Comparison of ENCODE assay signal across 31 mouse cellular contexts in the genomic region with DNA sequence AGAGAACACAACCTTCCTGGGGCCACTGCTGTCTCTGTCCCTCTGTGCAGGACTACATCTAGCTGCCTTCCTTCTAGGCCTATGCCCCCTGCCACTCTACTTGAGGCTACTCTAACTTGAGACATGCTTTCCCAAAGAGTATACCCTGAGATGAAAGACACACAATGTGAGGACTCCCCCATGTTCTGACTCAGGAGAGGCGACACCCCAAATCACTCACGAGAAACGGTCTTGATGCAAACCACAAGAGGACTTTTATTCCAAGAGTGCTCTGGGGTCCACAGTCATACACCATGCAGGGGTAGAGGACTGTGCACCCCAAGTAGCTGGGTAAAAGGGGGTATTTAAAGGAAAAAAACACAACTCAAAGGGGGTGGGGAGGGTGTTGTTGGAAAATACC.
"Had no signal": no experiment of that assay in that cellular context is flagged by ENCODE, and none has a peak within 500 bp of the region (broad histone marks: within the 10 kb centered on the region; RNA-seq: fewer than 3 reads in every experiment).

No protein-coding gene starts in this region.

- ATAC-seq: liver, embryonic 12.5 days; liver, postnatal 0 days; lung, postnatal 0 days; midbrain, embryonic 13.5 days; midbrain, embryonic 16.5 days had no signal

- H3K9ac ChIP-seq: limb, embryonic 12.5 days; limb, embryonic 13.5 days; limb, embryonic 15.5 days; liver, embryonic 12.5 days; liver, embryonic 13.5 days; liver, embryonic 14.5 days; liver, embryonic 15.5 days; liver, postnatal 0 days; lung, embryonic 14.5 days; lung, embryonic 15.5 days; midbrain, embryonic 12.5 days; midbrain, embryonic 13.5 days; neural tube, embryonic 12.5 days; neural tube, embryonic 13.5 days had no signal

- H3K36me3 ChIP-seq: limb, embryonic 10.5 days; limb, embryonic 12.5 days; limb, embryonic 13.5 days; limb, embryonic 15.5 days; liver, embryonic 12.5 days; liver, embryonic 13.5 days; liver, embryonic 15.5 days; lung, embryonic 15.5 days; midbrain, embryonic 10.5 days; midbrain, embryonic 12.5 days; midbrain, embryonic 13.5 days; neural tube, embryonic 12.5 days; neural tube, embryonic 13.5 days had no signal

- DNase-seq: left cerebral cortex, postnatal 4 days; liver; liver, embryonic 13.5 days; liver, postnatal 0 days; lung, adult 18-20 months; lung, adult 2 months; lung, embryonic 14.5 days; lung, postnatal 10 days; lung, postnatal 14 days; lung, postnatal 36 days; lung, postnatal 4 days; midbrain, embryonic 14.5 days had no signal

- H3K4me2 ChIP-seq: limb, embryonic 12.5 days; limb, embryonic 13.5 days; limb, embryonic 15.5 days; liver, embryonic 11.5 days; liver, embryonic 12.5 days; liver, embryonic 13.5 days; liver, embryonic 15.5 days; lung, embryonic 14.5 days; lung, embryonic 15.5 days; midbrain, embryonic 12.5 days; midbrain, embryonic 13.5 days; neural tube, embryonic 12.5 days; neural tube, embryonic 13.5 days had no signal

- H3K4me1 ChIP-seq: limb, embryonic 10.5 days; limb, embryonic 12.5 days; limb, embryonic 13.5 days; limb, embryonic 15.5 days; liver, embryonic 12.5 days; liver, embryonic 13.5 days; liver, embryonic 15.5 days; lung, embryonic 15.5 days; midbrain, embryonic 10.5 days; midbrain, embryonic 12.5 days; midbrain, embryonic 13.5 days; neural tube, embryonic 12.5 days; neural tube, embryonic 13.5 days had no signal

- H3K27ac ChIP-seq: limb, embryonic 10.5 days; limb, embryonic 12.5 days; limb, embryonic 13.5 days; limb, embryonic 15.5 days; liver, embryonic 12.5 days; liver, embryonic 13.5 days; liver, embryonic 14.5 days; liver, embryonic 15.5 days; lung, embryonic 15.5 days; macrophage; midbrain, embryonic 10.5 days; midbrain, embryonic 12.5 days; midbrain, embryonic 13.5 days; neural tube, embryonic 12.5 days; neural tube, embryonic 13.5 days had no signal

- H3K9me3 ChIP-seq: limb, embryonic 10.5 days; limb, embryonic 15.5 days; liver, embryonic 15.5 days; lung, embryonic 15.5 days; midbrain, embryonic 12.5 days; midbrain, embryonic 13.5 days; neural tube, embryonic 12.5 days; neural tube, embryonic 13.5 days had no signal

- H3K4me3 ChIP-seq: limb, embryonic 10.5 days; limb, embryonic 12.5 days; limb, embryonic 13.5 days; limb, embryonic 15.5 days; liver, embryonic 12.5 days; liver, embryonic 13.5 days; liver, embryonic 15.5 days; lung, embryonic 15.5 days; megakaryocyte, embryonic 14.5 days; midbrain, embryonic 10.5 days; midbrain, embryonic 12.5 days; midbrain, embryonic 13.5 days; myocyte; neural tube, embryonic 12.5 days; neural tube, embryonic 13.5 days had no signal

- H3K27me3 ChIP-seq: limb, embryonic 12.5 days; limb, embryonic 13.5 days; limb, embryonic 15.5 days; liver, embryonic 12.5 days; liver, embryonic 13.5 days; liver, embryonic 15.5 days; lung, embryonic 15.5 days; midbrain, embryonic 12.5 days; midbrain, embryonic 13.5 days; neural tube, embryonic 12.5 days; neural tube, embryonic 13.5 days had no signal
